Mouse (Mus musculus): ENCODE measurements at regions not wholly inside any gene's neighbourhood (a gene's known extent, or its start where the extent isn't known, plus 50 kb on each side); places are given as distances from the start of the nearest gene placed in this dataset.

- H3K9me3 ChIP-seq (replicated peaks; ENCODE audit: control insufficient read depth, insufficient read depth, low read length, poor library complexity, severe bottlenecking), result no peaks in the 10 kb centered on the region
Observed at GRCm38 (mm10) chr4:12671399-12671798, 499.6 kb upstream of the Fam92a start.

GRCm38 (mm10) chr4:12663176-12663575 is 491.4 kb upstream of the Fam92a start:
- Histone ChIP-seq H3K9me3 (replicated peaks; ENCODE audit: control insufficient read depth, insufficient read depth, low read length, poor library complexity, severe bottlenecking) (0 out of 2 replicates have a peak, but pooled peaks cover 2% of the 10 kb centered on the region), H3K4me3 (ENCODE audit: low read depth, low read length) (no peak overlapping the region), H3K36me3 (ENCODE audit: control insufficient read depth, insufficient read depth, low read length, poor library complexity, severe bottlenecking) (no peaks in the 10 kb centered on the region), H3K27ac (ENCODE audit: insufficient read depth, low read length) (no peak overlapping the region), H3K27me3 (ENCODE audit: control insufficient read depth, insufficient read depth, low read length, poor library complexity, severe bottlenecking) (no peaks in the 10 kb centered on the region), H3K4me1 (ENCODE audit: control insufficient read depth, insufficient read depth, low read length) (no peaks in the 10 kb centered on the region), H3K9ac (ENCODE audit: low read depth, poor library complexity, severe bottlenecking) (no peak overlapping the region)
- no peak for TF ChIP-seq EP300 (IDR thresholded peaks at IDR 0.05; ENCODE audit: insufficient read depth, low read depth, low read length)
- TF ChIP-seq CTCF (IDR thresholded peaks at IDR 0.05; ENCODE audit: low read depth, low read length), result no peak
- TF ChIP-seq POLR2A (IDR thresholded peaks at IDR 0.05; ENCODE audit: insufficient read depth, low read length), result no peak

More at GRCm38 (mm10) chr4:12671399-12671798, 499.6 kb upstream of the Fam92a start:
- Histone ChIP-seq H3K9ac (ENCODE audit: low read depth, poor library complexity, severe bottlenecking) (no peak overlapping the region), H3K36me3 (ENCODE audit: control insufficient read depth, insufficient read depth, low read length, poor library complexity, severe bottlenecking) (no peaks in the 10 kb centered on the region), H3K27ac (ENCODE audit: insufficient read depth, low read length) (no peak overlapping the region), H3K27me3 (ENCODE audit: control insufficient read depth, insufficient read depth, low read length, poor library complexity, severe bottlenecking) (no peaks in the 10 kb centered on the region), H3K4me1 (ENCODE audit: control insufficient read depth, insufficient read depth, low read length) (no peaks in the 10 kb centered on the region), H3K4me3 (ENCODE audit: low read depth, low read length) (no peak overlapping the region)
- TF ChIP-seq POLR2A (IDR thresholded peaks at IDR 0.05; ENCODE audit: insufficient read depth, low read length), result no peak
- TF ChIP-seq EP300 (IDR thresholded peaks at IDR 0.05; ENCODE audit: insufficient read depth, low read depth, low read length), result no peak
- TF ChIP-seq CTCF (IDR thresholded peaks at IDR 0.05; ENCODE audit: low read depth, low read length), result no peak

DNA sequence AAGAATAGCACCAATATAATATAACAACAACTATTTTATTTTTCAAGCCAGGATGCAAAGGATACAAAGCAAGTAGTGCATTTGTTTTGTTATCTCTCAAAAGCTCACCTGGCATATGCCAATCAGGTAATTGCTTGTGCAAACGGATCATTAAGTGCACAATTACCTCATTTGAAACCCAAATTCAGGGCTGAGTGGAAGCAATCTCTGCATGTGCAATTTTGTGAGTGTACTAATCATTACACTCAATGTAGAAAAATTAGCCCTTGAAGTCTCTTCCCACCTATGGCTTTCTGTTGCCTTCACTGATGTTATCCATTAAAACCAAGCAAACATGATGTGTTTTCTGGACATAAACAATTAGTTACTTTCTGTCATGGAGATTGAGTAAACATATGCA is 490.9 kb upstream of the Fam92a start:
- Histone ChIP-seq H3K9me3 (replicated peaks; ENCODE audit: control insufficient read depth, insufficient read depth, low read length, poor library complexity, severe bottlenecking) (0 out of 2 replicates have a peak, but pooled peaks cover 2% of the 10 kb centered on the region), H3K4me3 (ENCODE audit: low read depth, low read length) (no peak overlapping the region), H3K36me3 (ENCODE audit: control insufficient read depth, insufficient read depth, low read length, poor library complexity, severe bottlenecking) (no peaks in the 10 kb centered on the region), H3K9ac (ENCODE audit: low read depth, poor library complexity, severe bottlenecking) (no peak overlapping the region), H3K4me1 (ENCODE audit: control insufficient read depth, insufficient read depth, low read length) (no peaks in the 10 kb centered on the region), H3K27ac (ENCODE audit: insufficient read depth, low read length) (peak overlapping the region; percentile 77), H3K27me3 (ENCODE audit: control insufficient read depth, insufficient read depth, low read length, poor library complexity, severe bottlenecking) (no peaks in the 10 kb centered on the region)
- TF ChIP-seq POLR2A (IDR thresholded peaks at IDR 0.05; ENCODE audit: insufficient read depth, low read length) (no peak), EP300 (IDR thresholded peaks at IDR 0.05; ENCODE audit: insufficient read depth, low read depth, low read length) (no peak), CTCF (IDR thresholded peaks at IDR 0.05; ENCODE audit: low read depth, low read length) (no peak)

DNA sequence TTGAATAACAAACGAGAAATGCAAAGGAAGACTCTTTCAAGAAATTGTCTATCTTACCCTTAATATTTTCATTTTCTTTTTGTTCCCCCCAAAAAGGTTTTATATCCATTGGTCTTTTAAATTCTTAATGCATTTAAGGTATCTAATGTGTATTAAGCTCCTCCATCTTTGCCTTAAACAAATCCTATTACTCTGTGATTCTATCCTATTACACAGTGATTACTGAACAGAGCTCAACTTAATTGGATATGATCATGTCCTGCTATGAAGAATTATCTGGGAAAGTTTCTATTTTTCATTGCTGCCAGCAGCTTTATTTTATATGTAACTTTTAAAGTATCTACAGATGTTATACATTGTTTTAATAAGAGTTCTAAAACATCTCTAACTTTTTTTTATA is 487.3 kb upstream of the Fam92a start:
- Histone ChIP-seq H3K36me3 (ENCODE audit: control insufficient read depth, insufficient read depth, low read length, poor library complexity, severe bottlenecking) (no peaks in the 10 kb centered on the region), H3K27me3 (ENCODE audit: control insufficient read depth, insufficient read depth, low read length, poor library complexity, severe bottlenecking) (no peaks in the 10 kb centered on the region), H3K9me3 (replicated peaks; ENCODE audit: control insufficient read depth, insufficient read depth, low read length, poor library complexity, severe bottlenecking) (no peaks in the 10 kb centered on the region), H3K4me3 (ENCODE audit: low read depth, low read length) (no peak overlapping the region), H3K27ac (ENCODE audit: insufficient read depth, low read length) (no peak overlapping the region), H3K9ac (ENCODE audit: low read depth, poor library complexity, severe bottlenecking) (no peak overlapping the region), H3K4me1 (ENCODE audit: control insufficient read depth, insufficient read depth, low read length) (no peaks in the 10 kb centered on the region)
- TF ChIP-seq POLR2A (IDR thresholded peaks at IDR 0.05; ENCODE audit: insufficient read depth, low read length), result no peak
- no peak for TF ChIP-seq CTCF (IDR thresholded peaks at IDR 0.05; ENCODE audit: low read depth, low read length)
- TF ChIP-seq EP300 (IDR thresholded peaks at IDR 0.05; ENCODE audit: insufficient read depth, low read depth, low read length), result no peak

GRCm38 (mm10) chr4:12658594-12658993 is 486.8 kb upstream of the Fam92a start:
- Histone ChIP-seq H3K4me1 (ENCODE audit: control insufficient read depth, insufficient read depth, low read length) (no peaks in the 10 kb centered on the region), H3K36me3 (ENCODE audit: control insufficient read depth, insufficient read depth, low read length, poor library complexity, severe bottlenecking) (no peaks in the 10 kb centered on the region), H3K27ac (ENCODE audit: insufficient read depth, low read length) (no peak overlapping the region), H3K27me3 (ENCODE audit: control insufficient read depth, insufficient read depth, low read length, poor library complexity, severe bottlenecking) (no peaks in the 10 kb centered on the region), H3K9ac (ENCODE audit: low read depth, poor library complexity, severe bottlenecking) (no peak overlapping the region), H3K4me3 (ENCODE audit: low read depth, low read length) (no peak overlapping the region), H3K9me3 (replicated peaks; ENCODE audit: control insufficient read depth, insufficient read depth, low read length, poor library complexity, severe bottlenecking) (no peaks in the 10 kb centered on the region)
- TF ChIP-seq CTCF (IDR thresholded peaks at IDR 0.05; ENCODE audit: low read depth, low read length) (no peak), POLR2A (IDR thresholded peaks at IDR 0.05; ENCODE audit: insufficient read depth, low read length) (no peak), EP300 (IDR thresholded peaks at IDR 0.05; ENCODE audit: insufficient read depth, low read depth, low read length) (no peak)

- Histone ChIP-seq H3K27me3 (ENCODE audit: control insufficient read depth, insufficient read depth, low read length, poor library complexity, severe bottlenecking) (no peaks in the 10 kb centered on the region), H3K36me3 (ENCODE audit: control insufficient read depth, insufficient read depth, low read length, poor library complexity, severe bottlenecking) (no peaks in the 10 kb centered on the region), H3K9me3 (replicated peaks; ENCODE audit: control insufficient read depth, insufficient read depth, low read length, poor library complexity, severe bottlenecking) (no peaks in the 10 kb centered on the region), H3K9ac (ENCODE audit: low read depth, poor library complexity, severe bottlenecking) (no peak overlapping the region), H3K27ac (ENCODE audit: insufficient read depth, low read length) (no peak overlapping the region), H3K4me3 (ENCODE audit: low read depth, low read length) (no peak overlapping the region), H3K4me1 (ENCODE audit: control insufficient read depth, insufficient read depth, low read length) (no peaks in the 10 kb centered on the region)
- TF ChIP-seq EP300 (IDR thresholded peaks at IDR 0.05; ENCODE audit: insufficient read depth, low read depth, low read length) (no peak), CTCF (IDR thresholded peaks at IDR 0.05; ENCODE audit: low read depth, low read length) (no peak), POLR2A (IDR thresholded peaks at IDR 0.05; ENCODE audit: insufficient read depth, low read length) (no peak)
Observed at GRCm38 (mm10) chr4:12657820-12658219, 486.0 kb upstream of the Fam92a start.

Measured in ES-Bruce4 (cell line).